Mouse (Mus musculus): Measurements from ENCODE around the gene Acbd5. TPM values are rescaled to one million over a fixed set of nuclear protein-coding genes. Genes with fewer than 3 reads are reported as not detected.

Gene Acbd5
- total and polyA plus RNA-seq, 3 experiments: 6.3 to 6.5 TPM; not detected in 1

- no peak overlapping the region for H3K9ac ChIP-seq (ENCODE audit: control insufficient read depth, low read depth, low read length, poor library complexity, severe bottlenecking)
- H3K9me3 ChIP-seq (replicated peaks; ENCODE audit: insufficient read depth, low read length): no peaks in the 10 kb centered on the region
- H3K4me1 ChIP-seq (ENCODE audit: control insufficient read depth in 1 of 2, insufficient read depth in 2 of 2, low read length in 2 of 2): peaks cover 5 to 6% of the 10 kb centered on the region in 2 experiments; a peak in 2 of 4 replicates
- no peak overlapping the region for H3K4me3 ChIP-seq (ENCODE audit: control insufficient read depth in 1 of 2, insufficient read depth in 1 of 2, low read depth in 2 of 2, low read length in 2 of 2)
- H3K27me3 ChIP-seq (ENCODE audit: control insufficient read depth in 1 of 2, insufficient read depth in 2 of 2, low read length in 2 of 2): no peaks in the 10 kb centered on the region
- H3K36me3 ChIP-seq (ENCODE audit: control insufficient read depth in 1 of 2, insufficient read depth in 2 of 2, low read length in 2 of 2): peaks cover 0 to 20% of the 10 kb centered on the region in 2 experiments; a peak in 2 of 4 replicates
- peaks cover 60% of the 10 kb centered on the region for H3K79me2 ChIP-seq (ENCODE audit: control insufficient read depth, insufficient read depth, low read length, poor library complexity)
- no peak overlapping the region for H3K27ac ChIP-seq (ENCODE audit: control insufficient read depth, low read depth, low read length)
- peak; percentile 27 for DNase-seq (ENCODE audit: low read depth, low spot score)
- TF ChIP-seq GABPA (IDR thresholded peaks at IDR 0.05; ENCODE audit: low read depth, low read length): no peak
- no peak for TF ChIP-seq MEF2A (IDR thresholded peaks at IDR 0.05; ENCODE audit: extremely low read depth, insufficient replicate concordance, low read depth, low read length, poor library complexity, severe bottlenecking)
- no peak for TF ChIP-seq SIN3A (IDR thresholded peaks at IDR 0.05; ENCODE audit: low read length)
- no peak for TF ChIP-seq NRF1 (IDR thresholded peaks at IDR 0.05; ENCODE audit: insufficient read depth, low read depth, low read length, poor library complexity, severe bottlenecking)
- peak; percentile 92 for TF ChIP-seq JUND (IDR thresholded peaks at IDR 0.05; ENCODE audit: low read depth, low read length)
- TF ChIP-seq TCF12 (IDR thresholded peaks at IDR 0.05; ENCODE audit: low read depth, low read length): no peak
- TF ChIP-seq RAD21 (IDR thresholded peaks at IDR 0.05; ENCODE audit: low read depth, low read length): no peak
- no peak for TF ChIP-seq SMC3 (IDR thresholded peaks at IDR 0.05; ENCODE audit: low read depth, low read length)
- TF ChIP-seq MAX (IDR thresholded peaks at IDR 0.05; ENCODE audit: low read length): no peak
- no peak for TF ChIP-seq CTCF (IDR thresholded peaks at IDR 0.05 in 2 of 3, conservative IDR thresholded peaks at IDR 0.05 in 1 of 3; ENCODE audit: control insufficient read depth in 1 of 3, insufficient read depth in 1 of 3, low read depth in 2 of 3, low read length in 3 of 3, poor library complexity in 1 of 3, severe bottlenecking in 1 of 3)
- TF ChIP-seq KAT2A (conservative IDR thresholded peaks at IDR 0.05; ENCODE audit: low read depth, low read length): no peak
- TF ChIP-seq GATA1 (IDR thresholded peaks at IDR 0.05; ENCODE audit: low read depth, low read length): 0 out of 2 replicates have a peak, but pooled peaks have one; percentile 38
- TF ChIP-seq E2F4 (IDR thresholded peaks at IDR 0.05; ENCODE audit: borderline replicate concordance, low read depth, low read length): no peak
- no peak for TF ChIP-seq NELFE (IDR thresholded peaks at IDR 0.05; ENCODE audit: low read depth, low read length)
Observed at GRCm38 (mm10) chr2:23035467-23035866, 32.5 kb upstream of the Acbd5 start.

GRCm38 (mm10) chr2:23039082-23040000 lies 28.6 kb upstream of the Acbd5 start:
- H3K9ac ChIP-seq (ENCODE audit: control insufficient read depth, low read depth, low read length, poor library complexity, severe bottlenecking): peak overlapping the region; percentile 76
- H3K79me2 ChIP-seq (ENCODE audit: control insufficient read depth, insufficient read depth, low read length, poor library complexity): peaks cover 43% of the 10 kb centered on the region
- H3K9me3 ChIP-seq (replicated peaks; ENCODE audit: insufficient read depth, low read length): no peaks in the 10 kb centered on the region
- DNase-seq (ENCODE audit: low read depth, low spot score): peak; percentile 68
- H3K36me3 ChIP-seq (ENCODE audit: control insufficient read depth in 1 of 2, insufficient read depth in 2 of 2, low read length in 2 of 2): peaks cover 0 to 20% of the 10 kb centered on the region in 2 experiments; a peak in 2 of 4 replicates
- H3K4me3 ChIP-seq (ENCODE audit: control insufficient read depth in 1 of 2, insufficient read depth in 1 of 2, low read depth in 2 of 2, low read length in 2 of 2): peak overlapping the region; percentile 67 to 69
- H3K27me3 ChIP-seq (ENCODE audit: control insufficient read depth in 1 of 2, insufficient read depth in 2 of 2, low read length in 2 of 2): no peaks in the 10 kb centered on the region
- peaks cover 8 to 10% of the 10 kb centered on the region in 2 experiments for H3K4me1 ChIP-seq (ENCODE audit: control insufficient read depth in 1 of 2, insufficient read depth in 2 of 2, low read length in 2 of 2)
- peak overlapping the region; percentile 82 for H3K27ac ChIP-seq (ENCODE audit: control insufficient read depth, low read depth, low read length)
- TF ChIP-seq ZMIZ1 (IDR thresholded peaks at IDR 0.05; ENCODE audit: low read depth, low read length) (no peak), TCF12 (IDR thresholded peaks at IDR 0.05; ENCODE audit: low read depth, low read length) (0 out of 2 replicates have a peak, but pooled peaks have one; percentile 10), HCFC1 (IDR thresholded peaks at IDR 0.05; ENCODE audit: low read depth, low read length) (peak; percentile 59), UBTF (IDR thresholded peaks at IDR 0.05; ENCODE audit: borderline replicate concordance, insufficient read depth, low read depth, low read length) (no peak), NRF1 (IDR thresholded peaks at IDR 0.05; ENCODE audit: insufficient read depth, low read depth, low read length, poor library complexity, severe bottlenecking) (no peak), CHD2 (IDR thresholded peaks at IDR 0.05; ENCODE audit: low read length) (no peak), CHD1 (IDR thresholded peaks at IDR 0.05; ENCODE audit: low read depth, low read length) (peak; percentile 43; the same call in 1 of the 2 replicates), NELFE (IDR thresholded peaks at IDR 0.05; ENCODE audit: low read depth, low read length) (no peak), ZKSCAN1 (IDR thresholded peaks at IDR 0.05; ENCODE audit: low read depth, low read length) (no peak), MAFK (IDR thresholded peaks at IDR 0.05; ENCODE audit: borderline replicate concordance, low read depth, low read length) (peak; percentile 14; the same call in 1 of the 2 replicates), EP300 (IDR thresholded peaks at IDR 0.05; ENCODE audit: low read depth in 1 of 2, low read length in 2 of 2) (no peak), CTCF (IDR thresholded peaks at IDR 0.05 in 2 of 3, conservative IDR thresholded peaks at IDR 0.05 in 1 of 3; ENCODE audit: control insufficient read depth in 1 of 3, insufficient read depth in 1 of 3, low read depth in 2 of 3, low read length in 3 of 3, poor library complexity in 1 of 3, severe bottlenecking in 1 of 3) (no peak), ELF1 (IDR thresholded peaks at IDR 0.05; ENCODE audit: low read depth, low read length) (no peak), POLR2AphosphoS2 (IDR thresholded peaks at IDR 0.05; ENCODE audit: low read length) (no peak; the same call in 1 of the 2 replicates), GATA1 (IDR thresholded peaks at IDR 0.05; ENCODE audit: low read depth, low read length) (no peak), MXI1 (IDR thresholded peaks at IDR 0.05; ENCODE audit: low read depth, low read length) (peak; percentile 75), E2F4 (IDR thresholded peaks at IDR 0.05; ENCODE audit: borderline replicate concordance, low read depth, low read length) (no peak), ZNF384 (IDR thresholded peaks at IDR 0.05; ENCODE audit: low read depth, low read length) (peak; percentile 76), SIN3A (IDR thresholded peaks at IDR 0.05; ENCODE audit: low read length) (peak; percentile 81), RAD21 (IDR thresholded peaks at IDR 0.05; ENCODE audit: low read depth, low read length) (no peak)

Measured in MEL (cell line).